Mouse (Mus musculus) limb, embryonic 10.5 days (tissue): ENCODE data around the gene Gm10097. TPM values are rescaled to one million over a fixed set of nuclear protein-coding genes. Genes with fewer than 3 reads are reported as not detected.

ENCODE experiments used
- DNase-seq: peaks from one replicate; pipeline ENCODE4 v3.0.0-alpha.2; 2017; ENCODE audit warnings: low spot score
- H3K27ac ChIP-seq: fragments of 300-500 bp; sonication (generic); 2 replicates; pipeline ENCODE4 v1.5.1; 2016; ENCODE audit warnings: mild to moderate bottlenecking
- H3K27me3 ChIP-seq: fragments of 300-500 bp; sonication (generic); 2 replicates; pipeline ENCODE4 v1.6.1; 2016; ENCODE audit warnings: low read depth, mild to moderate bottlenecking; ENCODE audit not compliant: poor library complexity, severe bottlenecking
- H3K36me3 ChIP-seq: fragments of 300-500 bp; sonication (generic); 2 replicates; pipeline ENCODE4 v1.6.1; 2016; ENCODE audit warnings: mild to moderate bottlenecking, moderate library complexity
- H3K4me1 ChIP-seq: fragments of 300-500 bp; sonication (generic); 2 replicates; pipeline ENCODE4 v1.6.1; 2016
- H3K4me3 ChIP-seq: fragments of 300-500 bp; sonication (generic); 2 replicates; pipeline ENCODE4 v1.5.1; 2016; ENCODE audit warnings: mild to moderate bottlenecking, moderate library complexity
- H3K9me3 ChIP-seq: fragments of 300-500 bp; sonication (generic); replicated peaks from 2 replicates; pipeline ENCODE4 v1.6.1; 2016; ENCODE audit warnings: mild to moderate bottlenecking
- WGBS: fragments of 180-500 bp; shearing (Covaris S2); methylation state at CpG from one replicate; pipeline ENCODE4 v1.1.7; 2016; 5-methylcytosine and 5-hydroxymethylcytosine counted together
- polyA plus RNA-seq: library from polyadenylated mRNA; unstranded; fragments of >200 nt; fragmentation: Nextera tagmentation; extraction: Ambion mirVana; gene quantifications from 2 replicates; pipeline ENCODE4 v1.2.1, GENCODE M21; 2016

Gene Gm10097
- polyA plus RNA-seq, result 0.05 TPM in 2 replicates

GRCm38 (mm10) chr10:5068676-5069265 lies at the start of gene Gm10097:
Gene Gm10097 (plus strand): TSS chr10:5069192.
- H3K4me1 ChIP-seq, result peaks cover 23% of the 10 kb centered on the region
- H3K27me3 ChIP-seq, result no peaks in the 10 kb centered on the region
- no peaks in the 10 kb centered on the region for H3K36me3 ChIP-seq
- no peak for DNase-seq
- 86% methylated on average over 14 of the region's 14 CpGs for WGBS
- H3K27ac ChIP-seq, result no peak within 1 kb of the TSS
- no peak within 1 kb of the TSS for H3K4me3 ChIP-seq
- H3K9me3 ChIP-seq, result no peaks in the 10 kb centered on the region

- no peak overlapping the region for H3K27ac ChIP-seq
- no peak for DNase-seq
- 95% methylated on average over 4 of the region's 4 CpGs for WGBS
Observed at GRCm38 (mm10) chr10:5025906-5026305, 43.1 kb upstream of the Gm10097 start.

GRCm38 (mm10) chr10:5027208-5027607 lies 41.8 kb upstream of the Gm10097 start:
- Histone ChIP-seq H3K9me3 (no peaks in the 10 kb centered on the region), H3K27ac (no peak overlapping the region), H3K4me3 (no peak overlapping the region), H3K27me3 (no peaks in the 10 kb centered on the region), H3K4me1 (no peaks in the 10 kb centered on the region), H3K36me3 (no peaks in the 10 kb centered on the region)
- DNase-seq, result no peak
- 80% methylated on average over 1 of the region's 1 CpGs for WGBS

More at GRCm38 (mm10) chr10:5025906-5026305, 43.1 kb upstream of the Gm10097 start:
- H3K4me1 ChIP-seq, result no peaks in the 10 kb centered on the region
- H3K27me3 ChIP-seq, result no peaks in the 10 kb centered on the region
- H3K36me3 ChIP-seq, result no peaks in the 10 kb centered on the region
- no peaks in the 10 kb centered on the region for H3K9me3 ChIP-seq
- H3K4me3 ChIP-seq, result no peak overlapping the region

GRCm38 (mm10) chr10:5028301-5028700 lies 40.7 kb upstream of the Gm10097 start:
- H3K4me1 ChIP-seq, result no peaks in the 10 kb centered on the region
- H3K4me3 ChIP-seq, result no peak overlapping the region
- no peaks in the 10 kb centered on the region for H3K9me3 ChIP-seq
- H3K27me3 ChIP-seq, result no peaks in the 10 kb centered on the region
- 86% methylated on average over 9 of the region's 9 CpGs for WGBS
- H3K36me3 ChIP-seq, result peaks cover 5% of the 10 kb centered on the region; the same call in 1 of the 2 replicates
- H3K27ac ChIP-seq, result no peak overlapping the region
- no peak for DNase-seq

- Histone ChIP-seq H3K4me1 (no peaks in the 10 kb centered on the region), H3K9me3 (no peaks in the 10 kb centered on the region), H3K27me3 (no peaks in the 10 kb centered on the region), H3K27ac (no peak overlapping the region), H3K4me3 (no peak overlapping the region), H3K36me3 (peaks cover 5% of the 10 kb centered on the region; the same call in 1 of the 2 replicates)
- DNase-seq, result no peak
- WGBS, result 88% methylated on average over 2 of the region's 2 CpGs
Observed at GRCm38 (mm10) chr10:5029161-5029560, 39.8 kb upstream of the Gm10097 start.

GRCm38 (mm10) chr10:5029883-5030282 lies 39.1 kb upstream of the Gm10097 start:
- Histone ChIP-seq H3K4me3 (no peak overlapping the region), H3K36me3 (peaks cover 5% of the 10 kb centered on the region; the same call in 1 of the 2 replicates), H3K27me3 (no peaks in the 10 kb centered on the region), H3K4me1 (no peaks in the 10 kb centered on the region), H3K9me3 (no peaks in the 10 kb centered on the region), H3K27ac (no peak overlapping the region)
- 94% methylated on average over 1 of the region's 1 CpGs for WGBS
- DNase-seq, result no peak

GRCm38 (mm10) chr10:5032192-5033048 lies 36.6 kb upstream of the Gm10097 start:
- no peaks in the 10 kb centered on the region for H3K9me3 ChIP-seq
- no peak overlapping the region for H3K4me3 ChIP-seq
- H3K27me3 ChIP-seq, result no peaks in the 10 kb centered on the region
- H3K4me1 ChIP-seq, result no peaks in the 10 kb centered on the region
- 88% methylated on average over 15 of the region's 15 CpGs for WGBS
- peaks cover 5% of the 10 kb centered on the region; the same call in 1 of the 2 replicates for H3K36me3 ChIP-seq
- H3K27ac ChIP-seq, result no peak overlapping the region
- no peak for DNase-seq

GRCm38 (mm10) chr10:5041254-5041653 lies 27.7 kb upstream of the Gm10097 start:
- Histone ChIP-seq H3K9me3 (no peaks in the 10 kb centered on the region), H3K4me3 (no peak overlapping the region), H3K36me3 (peaks cover 9% of the 10 kb centered on the region; the same call in 1 of the 2 replicates), H3K27me3 (no peaks in the 10 kb centered on the region), H3K4me1 (no peaks in the 10 kb centered on the region), H3K27ac (no peak overlapping the region)
- DNase-seq, result no peak
- WGBS, result 74% methylated on average over 8 of the region's 8 CpGs

- 89% methylated on average over 8 of the region's 8 CpGs for WGBS
- peaks cover 16% of the 10 kb centered on the region for H3K36me3 ChIP-seq
Observed at GRCm38 (mm10) chr10:5044481-5044880, 24.5 kb upstream of the Gm10097 start.

GRCm38 (mm10) chr10:5045213-5045612 lies 23.8 kb upstream of the Gm10097 start:
- H3K9me3 ChIP-seq, result no peaks in the 10 kb centered on the region
- peaks cover 13% of the 10 kb centered on the region for H3K36me3 ChIP-seq
- H3K27ac ChIP-seq, result no peak overlapping the region
- no peaks in the 10 kb centered on the region for H3K27me3 ChIP-seq
- H3K4me1 ChIP-seq, result no peaks in the 10 kb centered on the region
- 95% methylated on average over 7 of the region's 7 CpGs for whole genome bisulfite sequencing
- no peak for DNase-seq
- no peak overlapping the region for H3K4me3 ChIP-seq

More at GRCm38 (mm10) chr10:5044481-5044880, 24.5 kb upstream of the Gm10097 start:
- Histone ChIP-seq H3K4me1 (no peaks in the 10 kb centered on the region), H3K4me3 (no peak overlapping the region), H3K27me3 (no peaks in the 10 kb centered on the region), H3K27ac (no peak overlapping the region), H3K9me3 (no peaks in the 10 kb centered on the region)
- DNase-seq, result no peak

- Histone ChIP-seq H3K27ac (no peak overlapping the region), H3K27me3 (no peaks in the 10 kb centered on the region), H3K4me3 (no peak overlapping the region), H3K36me3 (peaks cover 11% of the 10 kb centered on the region), H3K9me3 (no peaks in the 10 kb centered on the region), H3K4me1 (no peaks in the 10 kb centered on the region)
- WGBS, result 87% methylated on average over 5 of the region's 5 CpGs
- no peak for DNase-seq
Observed at GRCm38 (mm10) chr10:5045671-5046070, 23.3 kb upstream of the Gm10097 start.

- DNase-seq, result no peak
- 88% methylated on average over 10 of the region's 10 CpGs for WGBS
- Histone ChIP-seq H3K4me1 (no peaks in the 10 kb centered on the region), H3K36me3 (no peaks in the 10 kb centered on the region), H3K4me3 (no peak overlapping the region), H3K27me3 (no peaks in the 10 kb centered on the region), H3K9me3 (no peaks in the 10 kb centered on the region), H3K27ac (no peak overlapping the region)
Observed at GRCm38 (mm10) chr10:5056243-5056735, 12.7 kb upstream of the Gm10097 start.

GRCm38 (mm10) chr10:5056940-5057339 lies 12.1 kb upstream of the Gm10097 start:
- H3K27me3 ChIP-seq, result no peaks in the 10 kb centered on the region
- WGBS, result 78% methylated on average over 3 of the region's 3 CpGs
- DNase-seq, result no peak

More at GRCm38 (mm10) chr10:5056940-5057339, 12.1 kb upstream of the Gm10097 start:
- H3K27ac ChIP-seq, result no peak overlapping the region
- H3K4me1 ChIP-seq, result no peaks in the 10 kb centered on the region
- no peaks in the 10 kb centered on the region for H3K36me3 ChIP-seq
- no peaks in the 10 kb centered on the region for H3K9me3 ChIP-seq
- no peak overlapping the region for H3K4me3 ChIP-seq
